Mouse (Mus musculus): ENCODE measurements around the gene Pa2g4. TPM values are rescaled to one million over a fixed set of nuclear protein-coding genes. Genes with fewer than 3 reads are reported as not detected.

The Pa2g4 gene
- polyA plus RNA-seq, 1 experiment from 2014 or later: 187 TPM

DNA sequence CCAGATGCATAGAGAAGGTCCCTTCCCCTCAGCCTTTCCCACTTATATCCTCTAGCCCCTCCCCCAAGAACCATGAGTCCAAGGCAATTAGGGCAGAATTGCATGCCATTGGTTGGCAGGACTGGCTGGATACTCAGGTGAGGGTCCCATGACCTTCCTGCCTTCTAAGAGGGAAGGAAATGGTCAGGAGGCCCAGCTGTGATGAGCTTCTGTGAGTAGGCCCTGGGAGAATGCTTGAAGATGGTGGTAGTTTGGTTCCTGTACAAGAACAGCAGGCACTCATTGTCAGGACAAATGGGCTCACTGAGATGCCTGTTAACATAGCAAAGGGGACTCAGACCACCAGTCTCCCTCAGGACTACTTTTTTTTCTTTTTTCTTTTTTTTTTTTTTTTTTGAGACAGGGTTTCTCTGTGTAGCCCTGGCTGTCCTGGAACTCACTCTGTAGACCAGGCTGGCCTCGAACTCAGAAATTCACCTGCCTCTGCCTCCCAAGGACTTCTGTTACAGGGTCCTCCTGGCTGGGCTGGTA is 27.4 kb downstream of the Pa2g4 start:
- Histone ChIP-seq H3K36me3 (ENCODE audit: control insufficient read depth, insufficient read depth, low read length) (peaks cover 19% of the 10 kb centered on the region), H3K4me2 (ENCODE audit: low read depth, low read length) (no peak overlapping the region), H3K9ac (ENCODE audit: low read depth, low read length) (no peak overlapping the region), H3K27me3 (replicated peaks; ENCODE audit: control insufficient read depth, insufficient read depth, low read length) (no peaks in the 10 kb centered on the region), H3K4me1 (ENCODE audit: control insufficient read depth, insufficient read depth, low read length) (peaks cover 4% of the 10 kb centered on the region; the same call in 1 of the 2 replicates), H3K4me3 (ENCODE audit: low read depth, low read length) (no peak overlapping the region), H3K9me3 (ENCODE audit: control insufficient read depth, low read length) (no peaks in the 10 kb centered on the region), H3K27ac (replicated peaks; ENCODE audit: low read depth, low read length) (no peak overlapping the region)
- no peak for DNase-seq (ENCODE audit: low spot score)
- no peak for ATAC-seq (ENCODE audit: low read depth)
- WGBS: 100% methylated on average over 1 of the region's 1 CpGs

DNA sequence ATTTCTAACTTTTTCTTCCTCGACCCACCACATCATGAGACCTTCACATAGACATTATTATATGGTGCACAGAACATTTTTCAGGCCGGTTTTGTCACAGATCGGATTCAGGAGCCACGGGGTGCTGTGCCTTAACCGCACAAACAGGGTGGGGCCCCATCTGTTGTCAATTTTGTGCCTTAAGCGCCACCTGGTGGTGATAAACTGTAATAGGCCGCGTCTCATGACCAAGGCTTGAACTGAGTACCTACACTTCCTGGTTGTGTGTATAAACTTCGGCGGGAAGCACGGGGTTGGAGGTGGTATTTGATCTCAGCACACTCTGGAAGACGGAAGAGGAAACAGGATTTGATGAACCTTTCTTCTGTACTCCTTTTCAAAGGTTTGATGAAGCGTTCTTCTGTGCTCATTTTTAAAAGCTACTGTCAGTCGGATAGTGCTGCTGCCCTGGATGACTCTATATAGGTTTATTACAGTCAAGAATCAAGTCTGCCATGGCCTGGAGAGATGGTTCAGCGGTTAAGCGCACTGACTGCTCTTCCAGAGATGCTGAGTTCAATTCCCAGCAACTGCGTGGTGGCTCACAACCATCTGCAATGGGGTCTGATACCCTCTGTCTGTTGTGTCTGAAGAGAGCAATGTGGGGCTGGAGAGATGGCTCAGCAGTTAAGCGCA is 29.4 kb downstream of the Pa2g4 start:
- peak overlapping the region; percentile 49 for H3K9ac ChIP-seq (ENCODE audit: low read depth, low read length)
- ATAC-seq (ENCODE audit: low read depth): peak; percentile 96
- peak overlapping the region; percentile 50 for H3K4me2 ChIP-seq (ENCODE audit: low read depth, low read length)
- H3K27me3 ChIP-seq (replicated peaks; ENCODE audit: control insufficient read depth, insufficient read depth, low read length): no peaks in the 10 kb centered on the region
- H3K4me3 ChIP-seq (ENCODE audit: low read depth, low read length): peak overlapping the region; percentile 16
- DNase-seq (ENCODE audit: low spot score): peak; percentile 94
- 0 out of 2 replicates have a peak, but pooled peaks cover 3% of the 10 kb centered on the region for H3K36me3 ChIP-seq (ENCODE audit: control insufficient read depth, insufficient read depth, low read length)
- H3K9me3 ChIP-seq (ENCODE audit: control insufficient read depth, low read length): no peaks in the 10 kb centered on the region
- WGBS: 13% methylated on average over 18 of the region's 18 CpGs
- peaks cover 4% of the 10 kb centered on the region; the same call in 1 of the 2 replicates for H3K4me1 ChIP-seq (ENCODE audit: control insufficient read depth, insufficient read depth, low read length)
- peak overlapping the region; percentile 40 for H3K27ac ChIP-seq (replicated peaks; ENCODE audit: low read depth, low read length)

DNA sequence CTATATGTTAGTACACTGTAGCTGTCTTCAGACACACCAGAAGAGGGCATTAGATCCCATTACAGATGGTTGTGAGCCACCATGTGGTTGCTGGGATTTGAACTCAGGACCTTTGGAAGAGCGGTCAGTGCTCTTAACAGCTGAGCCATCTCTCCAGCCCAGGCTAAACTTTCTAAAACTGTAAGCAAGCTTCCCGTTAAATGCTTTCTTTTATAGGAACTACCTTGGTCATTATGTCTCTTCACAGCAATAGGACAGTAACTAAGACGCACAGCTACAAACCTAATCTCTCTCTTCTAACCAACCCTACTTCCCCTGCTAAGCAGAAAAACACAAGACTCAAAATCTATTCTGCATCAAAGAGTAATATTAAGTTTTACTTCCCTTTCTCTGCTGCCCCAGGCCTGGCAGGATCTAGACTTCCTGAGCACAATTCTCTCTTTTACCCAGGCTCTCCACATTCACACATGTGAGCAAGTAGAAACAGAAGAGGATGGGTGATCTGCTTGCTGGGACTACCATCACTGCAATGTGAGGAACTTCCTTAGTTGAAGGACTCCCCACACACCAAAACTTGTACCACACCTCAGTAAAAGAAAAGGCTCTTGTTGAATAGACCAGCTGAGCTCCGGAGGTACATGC is 30.0 kb downstream of the Pa2g4 start:
- no peaks in the 10 kb centered on the region for H3K27me3 ChIP-seq (replicated peaks; ENCODE audit: control insufficient read depth, insufficient read depth, low read length)
- peak overlapping the region; percentile 40 for H3K27ac ChIP-seq (replicated peaks; ENCODE audit: low read depth, low read length)
- H3K9me3 ChIP-seq (ENCODE audit: control insufficient read depth, low read length): no peaks in the 10 kb centered on the region
- H3K36me3 ChIP-seq (ENCODE audit: control insufficient read depth, insufficient read depth, low read length): no peaks in the 10 kb centered on the region
- peak overlapping the region; percentile 50 for H3K4me2 ChIP-seq (ENCODE audit: low read depth, low read length)
- peak overlapping the region; percentile 16 for H3K4me3 ChIP-seq (ENCODE audit: low read depth, low read length)
- ATAC-seq (ENCODE audit: low read depth): peak; percentile 43; the same call in 1 of the 2 replicates
- peaks cover 4% of the 10 kb centered on the region; the same call in 1 of the 2 replicates for H3K4me1 ChIP-seq (ENCODE audit: control insufficient read depth, insufficient read depth, low read length)
- H3K9ac ChIP-seq (ENCODE audit: low read depth, low read length): peak overlapping the region; percentile 49
- WGBS: 72% methylated on average over 4 of the region's 4 CpGs
- no peak for DNase-seq (ENCODE audit: low spot score)

DNA sequence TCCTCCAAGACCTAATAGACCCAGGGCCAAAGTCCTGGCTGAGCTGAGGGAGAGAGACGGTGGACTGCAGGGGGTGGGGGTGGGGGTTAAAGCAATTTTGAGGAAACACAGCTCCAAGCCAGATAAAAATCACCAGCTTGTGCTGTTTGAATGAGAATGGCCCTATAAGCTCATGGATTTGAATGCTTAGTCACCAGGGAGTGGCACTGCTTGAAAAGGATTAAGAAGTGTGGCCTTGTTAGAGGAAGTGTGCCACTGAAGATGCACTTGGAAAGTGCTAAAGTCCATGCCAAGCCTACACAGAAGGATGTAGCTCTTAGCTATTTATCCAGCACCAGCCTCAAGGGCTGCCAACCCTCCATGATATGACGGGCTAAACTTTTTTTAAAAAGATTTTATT is 30.6 kb downstream of the Pa2g4 start:
- Histone ChIP-seq H3K4me3 (ENCODE audit: low read depth, low read length) (no peak overlapping the region), H3K27ac (replicated peaks; ENCODE audit: low read depth, low read length) (no peak overlapping the region)
- 59% methylated on average over 2 of the region's 2 CpGs for WGBS

DNA sequence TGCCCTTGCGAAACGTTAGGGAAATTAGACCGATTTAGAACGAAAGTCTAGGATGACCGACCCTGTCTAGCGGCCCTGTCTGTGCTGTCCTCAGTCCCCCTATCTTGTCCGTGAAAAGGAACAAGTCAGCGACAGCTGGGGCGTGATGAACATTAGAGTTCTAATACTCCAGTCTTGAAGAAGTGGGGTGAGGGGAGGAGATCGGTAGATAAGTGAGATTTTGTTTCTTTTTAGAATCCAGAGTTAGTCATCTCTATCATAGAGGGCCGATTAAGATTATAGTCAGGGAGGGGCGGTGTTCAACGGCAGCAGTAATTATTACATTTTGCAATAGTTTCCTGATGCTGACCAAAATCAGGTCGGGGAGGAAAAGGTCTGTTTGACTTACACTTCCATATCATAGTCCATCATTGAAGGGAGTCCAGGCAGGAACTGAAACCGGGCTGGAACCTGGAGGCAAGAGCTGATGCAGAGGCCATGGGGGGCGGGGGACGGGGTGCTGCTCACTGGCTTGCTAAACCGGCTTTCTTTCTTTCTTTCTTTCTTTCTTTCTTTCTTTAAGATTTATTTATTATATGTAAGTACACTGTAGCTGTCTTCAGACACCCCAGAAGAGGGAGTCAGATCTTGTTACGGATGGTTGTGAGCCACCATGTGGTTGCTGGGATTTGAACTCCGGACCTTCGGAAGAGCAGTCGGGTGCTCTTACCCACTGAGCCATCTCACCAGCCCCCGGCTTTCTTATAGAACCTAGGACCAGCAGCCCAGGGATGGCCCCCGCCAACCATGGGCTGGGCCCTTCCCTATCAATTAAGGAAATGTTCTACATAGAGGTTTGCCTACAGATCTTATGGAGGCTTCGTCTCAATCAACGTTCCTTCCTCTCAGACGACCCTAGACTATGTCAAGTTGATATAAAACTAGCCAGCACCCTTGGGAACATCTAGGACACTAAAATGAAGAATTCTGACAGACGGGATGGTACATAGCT is 39.1 kb downstream of the Pa2g4 start:
- peak; percentile 19; the same call in 1 of the 2 replicates for ATAC-seq (ENCODE audit: low read depth)
- no peak for DNase-seq (ENCODE audit: low spot score)

More for the DNA sequence above, 30.6 kb downstream of the Pa2g4 start:
- Histone ChIP-seq H3K27me3 (replicated peaks; ENCODE audit: control insufficient read depth, insufficient read depth, low read length) (no peaks in the 10 kb centered on the region), H3K9ac (ENCODE audit: low read depth, low read length) (no peak overlapping the region), H3K4me2 (ENCODE audit: low read depth, low read length) (no peak overlapping the region), H3K9me3 (ENCODE audit: control insufficient read depth, low read length) (no peaks in the 10 kb centered on the region), H3K36me3 (ENCODE audit: control insufficient read depth, insufficient read depth, low read length) (no peaks in the 10 kb centered on the region), H3K4me1 (ENCODE audit: control insufficient read depth, insufficient read depth, low read length) (peaks cover 4% of the 10 kb centered on the region; the same call in 1 of the 2 replicates)
- no peak for DNase-seq (ENCODE audit: low spot score)
- ATAC-seq (ENCODE audit: low read depth): no peak

DNA sequence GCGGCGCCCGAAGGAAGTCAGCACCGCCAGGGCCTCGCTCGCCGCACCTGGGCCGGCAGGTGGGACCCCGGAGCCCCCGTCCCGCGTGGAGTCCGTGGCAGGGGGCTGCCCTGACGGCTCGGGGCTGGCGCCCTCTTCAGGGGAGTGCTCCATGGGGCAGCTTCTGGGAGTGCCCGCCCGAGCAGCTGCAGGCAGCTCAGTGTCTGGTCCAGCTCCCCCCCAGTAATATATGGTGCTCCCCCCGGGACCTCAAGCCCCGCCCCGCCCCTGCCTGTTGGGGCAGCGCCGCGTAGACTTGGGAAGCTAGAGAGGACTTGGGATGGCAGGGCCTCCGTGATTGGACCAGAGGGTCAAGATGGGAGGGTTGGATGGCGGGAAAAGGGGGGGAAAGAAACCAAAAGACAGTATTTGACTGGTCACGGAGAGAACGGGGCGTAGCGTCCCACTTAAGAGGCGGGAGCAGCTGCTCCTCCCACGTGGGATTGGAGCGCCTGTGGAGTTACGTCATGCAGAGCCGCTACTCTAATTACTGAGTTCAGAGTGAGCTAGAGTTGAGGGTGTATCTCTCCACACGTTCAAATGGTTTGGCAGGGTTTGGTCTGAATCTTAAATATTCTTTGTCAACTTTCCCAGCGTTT is 40.0 kb downstream of the Pa2g4 start, which contains the start of gene Esyt1:
Esyt1 (minus strand) TSS at position 201 of the 638 bp plus-strand sequence.
- Histone ChIP-seq H3K4me2 (ENCODE audit: low read depth, low read length) (peak within 1 kb of the TSS; percentile 97), H3K9ac (ENCODE audit: low read depth, low read length) (peak within 1 kb of the TSS; percentile 81), H3K9me3 (ENCODE audit: control insufficient read depth, low read length) (no peaks in the 10 kb centered on the region), H3K27me3 (replicated peaks; ENCODE audit: control insufficient read depth, insufficient read depth, low read length) (peaks cover 11% of the 10 kb centered on the region; the same call in 1 of the 2 replicates), H3K27ac (replicated peaks; ENCODE audit: low read depth, low read length) (peak within 1 kb of the TSS; percentile 88), H3K4me1 (ENCODE audit: control insufficient read depth, insufficient read depth, low read length) (0 out of 2 replicates have a peak, but pooled peaks cover 8% of the 10 kb centered on the region), H3K36me3 (ENCODE audit: control insufficient read depth, insufficient read depth, low read length) (peaks cover 15% of the 10 kb centered on the region; the same call in 1 of the 2 replicates), H3K4me3 (ENCODE audit: low read depth, low read length) (peak within 1 kb of the TSS; percentile 82)
- DNase-seq (ENCODE audit: low spot score): peak; percentile 100
- peak; percentile 98 for ATAC-seq (ENCODE audit: low read depth)
- whole genome bisulfite sequencing: under 1% methylated on average over 29 of the region's 37 CpGs

More for the DNA sequence above, 39.1 kb downstream of the Pa2g4 start:
- Histone ChIP-seq H3K9ac (ENCODE audit: low read depth, low read length) (peak overlapping the region; percentile 50), H3K4me1 (ENCODE audit: control insufficient read depth, insufficient read depth, low read length) (0 out of 2 replicates have a peak, but pooled peaks cover 8% of the 10 kb centered on the region), H3K4me3 (ENCODE audit: low read depth, low read length) (peak overlapping the region; percentile 82), H3K27ac (replicated peaks; ENCODE audit: low read depth, low read length) (peak overlapping the region; percentile 63), H3K4me2 (ENCODE audit: low read depth, low read length) (peak overlapping the region; percentile 97), H3K27me3 (replicated peaks; ENCODE audit: control insufficient read depth, insufficient read depth, low read length) (peaks cover 11% of the 10 kb centered on the region; the same call in 1 of the 2 replicates), H3K9me3 (ENCODE audit: control insufficient read depth, low read length) (no peaks in the 10 kb centered on the region), H3K36me3 (ENCODE audit: control insufficient read depth, insufficient read depth, low read length) (0 out of 2 replicates have a peak, but pooled peaks cover 7% of the 10 kb centered on the region)
- WGBS: 29% methylated on average over 28 of the region's 28 CpGs

DNA sequence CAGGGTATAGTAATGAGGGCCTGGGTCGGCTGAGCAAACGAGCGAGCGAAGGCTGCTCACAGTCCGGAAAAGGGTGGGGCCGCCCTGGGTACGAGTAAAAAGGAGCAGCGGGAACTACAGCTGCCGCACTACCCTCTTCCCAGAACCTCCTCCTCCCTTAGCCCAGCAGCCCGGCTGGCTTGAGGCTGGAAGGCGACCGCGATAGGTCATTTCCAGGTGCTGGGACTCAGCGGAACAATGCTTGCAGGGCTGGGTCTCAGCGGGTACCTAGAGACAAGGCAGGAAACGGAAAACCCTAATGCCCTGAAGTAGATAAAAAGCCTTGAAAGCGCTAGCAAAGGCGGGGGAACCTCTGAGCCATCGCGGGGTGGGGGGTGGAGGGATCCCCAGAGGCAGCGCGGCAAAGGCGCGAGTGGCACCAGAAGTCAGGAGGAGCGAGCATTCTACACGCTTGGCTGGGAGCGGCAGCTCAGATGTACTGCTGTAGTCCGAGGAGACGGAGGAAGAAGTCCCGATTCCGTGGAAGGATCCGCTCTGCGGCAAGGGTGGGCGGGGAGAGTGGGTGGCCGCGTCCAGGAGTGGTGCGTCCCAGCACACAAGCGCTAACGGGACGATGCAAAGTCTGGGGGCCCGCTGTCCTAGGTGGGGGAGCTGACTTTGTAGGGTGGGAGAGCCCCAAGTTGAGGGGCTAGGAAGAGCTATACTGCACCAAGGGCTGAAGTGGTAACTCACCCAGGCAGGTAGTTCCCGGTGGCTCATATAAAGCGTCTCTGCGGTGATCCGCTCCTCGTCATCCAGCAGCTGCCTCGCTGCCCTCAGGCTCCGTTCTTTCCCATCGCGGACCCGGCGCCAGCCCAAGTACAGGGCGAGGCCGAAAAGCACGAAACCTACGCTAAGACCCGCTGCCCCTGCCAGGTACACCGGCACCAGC is 40.8 kb downstream of the Pa2g4 start:
- ATAC-seq (ENCODE audit: low read depth) (peak; percentile 27), DNase-seq (ENCODE audit: low spot score) (peak; percentile 76)
- H3K27ac ChIP-seq (replicated peaks; ENCODE audit: low read depth, low read length): peak overlapping the region; percentile 88

More for the DNA sequence above, 40.8 kb downstream of the Pa2g4 start:
- Histone ChIP-seq H3K36me3 (ENCODE audit: control insufficient read depth, insufficient read depth, low read length) (peaks cover 23% of the 10 kb centered on the region; the same call in 1 of the 2 replicates), H3K9me3 (ENCODE audit: control insufficient read depth, low read length) (no peaks in the 10 kb centered on the region), H3K4me1 (ENCODE audit: control insufficient read depth, insufficient read depth, low read length) (0 out of 2 replicates have a peak, but pooled peaks cover 8% of the 10 kb centered on the region), H3K27me3 (replicated peaks; ENCODE audit: control insufficient read depth, insufficient read depth, low read length) (peaks cover 11% of the 10 kb centered on the region; the same call in 1 of the 2 replicates), H3K4me3 (ENCODE audit: low read depth, low read length) (peak overlapping the region; percentile 82), H3K4me2 (ENCODE audit: low read depth, low read length) (peak overlapping the region; percentile 97), H3K9ac (ENCODE audit: low read depth, low read length) (peak overlapping the region; percentile 81)
- 1% methylated on average over 57 of the region's 58 CpGs for WGBS
